Mouse (Mus musculus): ENCODE results near the gene Obsl1.

DNA sequence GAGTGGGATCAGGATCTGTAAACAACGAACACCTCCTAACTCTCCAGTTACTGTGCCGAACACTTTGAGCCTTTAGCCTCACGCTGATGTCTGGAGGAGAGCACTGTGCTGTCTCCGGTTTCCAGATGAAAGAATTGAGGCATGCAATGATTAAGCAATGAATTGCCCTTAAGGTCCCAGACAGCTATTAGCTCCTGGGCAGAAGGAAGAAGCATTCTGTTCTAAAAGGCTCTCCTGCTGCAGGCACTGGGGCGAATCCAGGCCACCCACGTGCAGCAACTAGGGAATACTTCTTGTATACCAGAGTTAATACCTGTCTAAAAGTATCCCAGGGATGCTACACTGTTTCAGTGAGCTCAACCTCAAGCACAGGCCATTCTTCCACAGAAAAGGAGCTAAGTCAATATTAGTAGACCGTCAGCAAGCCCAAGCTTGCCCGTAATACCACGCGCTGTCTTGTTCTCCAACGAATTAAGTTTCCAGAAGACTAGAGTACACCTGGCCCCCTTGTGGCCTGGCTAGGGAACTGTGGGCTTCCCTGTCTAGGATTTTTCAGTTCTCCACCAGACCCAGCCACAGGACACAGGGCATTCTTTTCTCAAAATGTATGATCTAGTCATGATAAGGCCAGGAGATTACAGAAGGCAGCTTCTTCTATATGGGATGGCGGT lies 11.2 kb downstream of the Obsl1 start:
- TF ChIP-seq EP300 (IDR thresholded peaks at IDR 0.05; ENCODE audit: low read depth) (no peak), CTCF (IDR thresholded peaks at IDR 0.05; ENCODE audit: low read depth) (peak; percentile 71)

Data from liver, embryonic 14.5 days (tissue).